Mouse (Mus musculus): ENCODE measurements around the gene Arhgef40.

DNA sequence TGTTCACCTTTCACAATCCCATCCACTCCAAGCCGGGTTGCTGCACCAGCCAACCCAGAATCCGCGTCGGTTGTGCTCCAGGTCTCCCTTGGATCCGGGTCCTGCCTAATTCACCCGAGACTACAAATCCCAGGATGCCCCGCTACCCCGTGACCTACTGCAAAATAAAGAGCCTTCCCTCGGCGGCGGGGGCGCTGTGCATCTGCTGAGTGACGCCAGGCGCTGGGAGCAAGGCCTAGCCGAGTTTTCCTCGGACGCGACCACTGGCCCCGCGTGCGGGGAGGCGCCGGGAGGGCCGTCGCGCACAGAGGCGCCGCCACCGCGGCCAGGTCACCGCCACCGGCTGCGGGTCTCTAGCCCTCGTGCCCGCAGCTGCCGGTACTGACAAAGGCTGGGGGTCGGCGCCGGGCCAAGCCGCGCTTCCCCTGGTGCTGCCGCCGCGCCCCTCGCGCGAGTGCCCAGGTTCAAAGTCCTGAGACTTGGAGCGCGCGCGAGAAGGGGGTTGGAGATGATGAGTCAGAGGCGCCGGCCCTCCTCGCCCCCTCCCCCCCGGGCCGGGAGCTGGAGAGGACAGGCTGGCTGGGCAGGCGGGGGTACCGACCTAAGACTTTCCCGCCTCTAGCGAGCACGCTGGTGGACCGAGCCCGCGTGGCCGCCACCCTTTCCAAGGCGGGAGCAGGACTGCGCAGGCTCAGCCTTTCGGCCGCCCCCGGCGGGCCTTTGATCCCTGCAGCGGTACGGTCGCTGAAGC lies 35.2 kb downstream of the Arhgef40 start:
- peak; percentile 38 for TF ChIP-seq POLR2A (IDR thresholded peaks at IDR 0.05; ENCODE audit: low read depth, low read length)
- TF ChIP-seq CTCF (conservative IDR thresholded peaks at IDR 0.05; ENCODE audit: insufficient read depth, insufficient read length, low read depth, low read length) = peak; percentile 55

Measured in kidney, adult 2 months (tissue).